Mouse (Mus musculus) ES-E14 (cell line): Measurements from ENCODE around the gene Magi1.

Experiments used
- CHD2 ChIP-seq: IDR thresholded peaks from 2 replicates; pipeline ENCODE4 v1.6.1; 2014; ENCODE audit warnings: mild to moderate bottlenecking, low read depth, low read length, inconsistent platforms
- ZC3H11A ChIP-seq: IDR thresholded peaks from 2 replicates; pipeline ENCODE4 v1.6.1; 2012; ENCODE audit warnings: low read depth, mild to moderate bottlenecking, inconsistent platforms, low read length, borderline replicate concordance
- ZNF384 ChIP-seq: IDR thresholded peaks from 2 replicates; pipeline ENCODE4 v1.6.1; 2012; ENCODE audit warnings: low read depth, low read length, inconsistent platforms

- TF ChIP-seq ZC3H11A (no peak), CHD2 (no peak), ZNF384 (no peak)
Measured at GRCm38 (mm10) chr6:94130389-94130788, 153.3 kb downstream of the Magi1 start.
